Mouse (Mus musculus) heart, postnatal 0 days (tissue): Measurements from ENCODE around the gene Ptpn11. TPM values are rescaled to one million over a fixed set of nuclear protein-coding genes. Genes with fewer than 3 reads are reported as not detected.

Source experiments
- ATAC-seq: fragments of 200-750 bp; cut with Nextera tagmentation; 2 replicates; pipeline ENCODE4 v1.8.0; 2017; ENCODE audit warnings: low read depth, moderate number of reproducible peaks, moderate library complexity; ENCODE audit not compliant: insufficient read depth
- DNase-seq: peaks from one replicate; pipeline ENCODE4 v3.0.0-alpha.2; 2016; ENCODE audit warnings: low spot score
- H3K27ac ChIP-seq: fragments of 300-500 bp; sonication (generic); 2 replicates; pipeline ENCODE4 v1.5.1; 2014; ENCODE audit warnings: low read depth, mild to moderate bottlenecking
- H3K27me3 ChIP-seq: fragments of 300-500 bp; sonication (generic); 2 replicates; pipeline ENCODE4 v1.6.1; 2014; ENCODE audit warnings: low read length, mixed read lengths; ENCODE audit not compliant: control insufficient read depth, insufficient read depth
- H3K36me3 ChIP-seq: fragments of 300-500 bp; sonication (generic); replicated peaks from 2 replicates; pipeline ENCODE4 v1.6.1; 2014; ENCODE audit warnings: low read length, mixed read lengths; ENCODE audit not compliant: control insufficient read depth, insufficient read depth
- H3K4me1 ChIP-seq: fragments of 300-500 bp; sonication (generic); 2 replicates; pipeline ENCODE4 v1.6.1; 2014; ENCODE audit warnings: antibody characterized with exemption; ENCODE audit not compliant: control insufficient read depth, insufficient read depth
- H3K4me2 ChIP-seq: fragments of 300-500 bp; sonication (generic); 2 replicates; pipeline ENCODE4 v1.6.1; 2014; ENCODE audit warnings: low read depth, mild to moderate bottlenecking, low read length, moderate library complexity
- H3K4me3 ChIP-seq: fragments of 300-500 bp; sonication (generic); 2 replicates; pipeline ENCODE4 v1.5.1; 2014; ENCODE audit warnings: low read depth, low read length
- H3K9ac ChIP-seq: fragments of 300-500 bp; sonication (generic); replicated peaks from 2 replicates; pipeline ENCODE4 v1.6.1; 2014; ENCODE audit warnings: low read depth, low read length, mixed read lengths
- H3K9me3 ChIP-seq: fragments of 300-500 bp; sonication (generic); replicated peaks from 2 replicates; pipeline ENCODE4 v1.6.1; 2016; ENCODE audit warnings: low read length; ENCODE audit not compliant: control insufficient read depth
- CTCF ChIP-seq: IDR thresholded peaks from 2 replicates; pipeline ENCODE4 v1.5.1; 2016; ENCODE audit warnings: antibody characterized with exemption, control low read depth, low read depth
- EP300 ChIP-seq: IDR thresholded peaks from 2 replicates; pipeline ENCODE4 v1.6.1; 2016; ENCODE audit warnings: antibody characterized with exemption, low read depth
- WGBS: fragments of 180-500 bp; shearing (Covaris S2); extraction: QIAGEN DNeasy Blood & Tissue Kit; methylation state at CpG from one replicate; pipeline ENCODE4 v1.1.7; 2014; 5-methylcytosine and 5-hydroxymethylcytosine counted together
- polyA plus RNA-seq: library from polyadenylated mRNA; unstranded; fragments of >200 nt; fragmentation: Nextera tagmentation; extraction: Ambion mirVana; gene quantifications from 2 replicates; pipeline ENCODE4 v1.2.1, GENCODE M21; 2015
- total RNA-seq: library from RNA; depleted of rRNA; stranded (reverse); fragments of >200 nt; gene quantifications from 2 replicates; pipeline ENCODE4 v1.2.3, GENCODE M21; 2014; ENCODE audit warnings: low replicate concordance; rRNA removed

Ptpn11 gene
- total RNA-seq: 45.0 and 45.5 TPM in 2 replicates
- 23.9 and 24.7 TPM in 2 replicates for polyA plus RNA-seq

- WGBS: under 1% methylated on average over 70 of the region's 98 CpGs
- peaks cover 39% of the 10 kb centered on the region for H3K4me1 ChIP-seq
These were observed at the start of gene Ptpn11 for GRCm38 (mm10) chr5:121190836-121191583. Ptpn11 (minus strand) TSS chr5:121191397.

DNA sequence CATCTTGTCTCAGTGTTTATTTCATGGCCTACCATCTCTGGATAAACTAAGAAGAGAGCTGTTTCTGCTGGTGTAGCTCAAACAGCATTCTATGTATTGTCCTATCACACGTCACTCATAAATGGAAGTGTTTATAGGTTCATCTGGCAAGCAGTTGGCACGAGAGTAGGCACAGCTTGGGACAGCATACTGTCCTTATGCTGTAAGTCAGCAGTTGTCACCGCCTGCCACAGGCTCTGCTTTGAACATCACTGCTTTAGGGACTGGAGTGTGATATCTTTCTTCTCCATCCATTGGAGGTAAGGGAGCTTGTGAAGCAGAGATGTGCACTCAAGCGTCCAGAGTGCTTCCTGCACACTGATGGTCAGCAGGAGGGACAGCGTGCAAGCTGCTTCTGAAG, 48.6 kb upstream of the Ptpn11 start:
- no peak for ATAC-seq
- Histone ChIP-seq H3K4me2 (no peak overlapping the region), H3K4me3 (no peak overlapping the region), H3K36me3 (no peaks in the 10 kb centered on the region), H3K27me3 (no peaks in the 10 kb centered on the region), H3K9me3 (no peaks in the 10 kb centered on the region), H3K4me1 (no peaks in the 10 kb centered on the region; the same call in 1 of the 2 replicates), H3K27ac (no peak overlapping the region), H3K9ac (no peak overlapping the region)
- DNase-seq: no peak
- WGBS: 70% methylated on average over 5 of the region's 5 CpGs
- no peak for TF ChIP-seq EP300
- TF ChIP-seq CTCF: no peak

More at GRCm38 (mm10) chr5:121190836-121191583, at the start of gene Ptpn11:
- Histone ChIP-seq H3K4me3 (peak within 1 kb of the TSS; percentile 93), H3K9me3 (no peaks in the 10 kb centered on the region), H3K27me3 (no peaks in the 10 kb centered on the region), H3K27ac (peak within 1 kb of the TSS; percentile 95), H3K36me3 (no peaks in the 10 kb centered on the region), H3K4me2 (peak within 1 kb of the TSS; percentile 73), H3K9ac (peak within 1 kb of the TSS; percentile 96)
- ATAC-seq (peak; percentile 90), DNase-seq (peak; percentile 89)
- TF ChIP-seq CTCF (no peak), EP300 (no peak)

DNA sequence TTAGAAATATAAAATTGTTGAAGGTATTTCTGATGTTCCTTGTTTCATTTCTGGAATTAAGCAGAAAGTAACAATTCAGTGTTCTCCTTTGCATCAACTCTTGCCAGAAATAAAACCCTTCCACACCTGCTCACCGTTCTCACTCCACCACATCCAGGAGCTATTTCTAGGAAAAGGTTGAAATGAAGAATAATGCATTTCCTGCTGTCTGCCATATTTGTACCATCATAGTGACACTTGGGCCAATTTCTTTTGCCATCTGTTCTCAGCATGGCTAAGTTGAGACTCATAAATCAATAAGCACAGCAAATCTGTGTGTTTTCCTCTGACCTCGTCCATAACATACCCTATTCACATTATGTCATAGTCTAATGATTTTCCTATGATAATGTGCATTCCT, 47.0 kb upstream of the Ptpn11 start:
- H3K4me2 ChIP-seq: no peak overlapping the region
- DNase-seq: no peak
- no peak for ATAC-seq
- H3K36me3 ChIP-seq: no peaks in the 10 kb centered on the region
- no peaks in the 10 kb centered on the region for H3K27me3 ChIP-seq
- no peaks in the 10 kb centered on the region; the same call in 1 of the 2 replicates for H3K4me1 ChIP-seq
- no peak overlapping the region for H3K4me3 ChIP-seq
- no peak for TF ChIP-seq EP300
- TF ChIP-seq CTCF: no peak
- H3K9ac ChIP-seq: no peak overlapping the region
- H3K27ac ChIP-seq: no peak overlapping the region
- 90% methylated on average over 2 of the region's 2 CpGs for WGBS
- H3K9me3 ChIP-seq: no peaks in the 10 kb centered on the region

GRCm38 (mm10) chr5:121236171-121236570, 45.0 kb upstream of the Ptpn11 start:
- DNase-seq: peak; percentile 57

GRCm38 (mm10) chr5:121233726-121234125, 42.5 kb upstream of the Ptpn11 start:
- WGBS: 53% methylated on average over 2 of the region's 2 CpGs
- H3K9me3 ChIP-seq: no peaks in the 10 kb centered on the region
- H3K9ac ChIP-seq: no peak overlapping the region
- DNase-seq (no peak), ATAC-seq (no peak)
- no peaks in the 10 kb centered on the region for H3K27me3 ChIP-seq
- TF ChIP-seq CTCF (no peak), EP300 (no peak)
- no peak overlapping the region for H3K27ac ChIP-seq
- H3K36me3 ChIP-seq: no peaks in the 10 kb centered on the region
- no peaks in the 10 kb centered on the region for H3K4me1 ChIP-seq
- no peak overlapping the region for H3K4me2 ChIP-seq
- H3K4me3 ChIP-seq: no peak overlapping the region

More at GRCm38 (mm10) chr5:121236171-121236570, 45.0 kb upstream of the Ptpn11 start:
- Histone ChIP-seq H3K9me3 (no peaks in the 10 kb centered on the region), H3K9ac (no peak overlapping the region), H3K4me2 (peak overlapping the region; percentile 17; the same call in 1 of the 2 replicates), H3K4me1 (no peaks in the 10 kb centered on the region; the same call in 1 of the 2 replicates), H3K27ac (peak overlapping the region; percentile 32), H3K4me3 (no peak overlapping the region), H3K36me3 (no peaks in the 10 kb centered on the region), H3K27me3 (no peaks in the 10 kb centered on the region)
- 7% methylated on average over 5 of the region's 5 CpGs for WGBS
- TF ChIP-seq EP300: no peak
- TF ChIP-seq CTCF: no peak
- peak; percentile 69 for ATAC-seq

- Histone ChIP-seq H3K4me2 (no peak overlapping the region), H3K36me3 (no peaks in the 10 kb centered on the region), H3K4me3 (no peak overlapping the region), H3K9me3 (no peaks in the 10 kb centered on the region), H3K9ac (no peak overlapping the region), H3K27ac (no peak overlapping the region), H3K27me3 (no peaks in the 10 kb centered on the region), H3K4me1 (no peaks in the 10 kb centered on the region)
- TF ChIP-seq CTCF (no peak), EP300 (no peak)
- no peak for ATAC-seq
- DNase-seq: no peak
- 95% methylated on average over 1 of the region's 1 CpGs for WGBS
These were observed 41.6 kb upstream of the Ptpn11 start for GRCm38 (mm10) chr5:121232789-121233188.
